Mouse (Mus musculus) kidney, postnatal 14 days (tissue): ENCODE results near the gene Thap11.
"Not testable (repeated sequence)": the region's sequence is repeated elsewhere in the genome, so short reads cannot be mapped to it uniquely, and the experiment has no call there.

ENCODE experiments used
- DNase-seq: peaks from one replicate; pipeline ENCODE4 v3.0.0; 2022; ENCODE audit warnings: mixed read lengths

The Thap11 gene

GRCm38 (mm10) chr8:105854715-105855216 lies at the start of gene Thap11:
Gene Thap11, plus strand, starts transcription at chr8:105855132.
- peak; percentile 94 for DNase-seq

- no peak for DNase-seq
These were observed 49.6 kb upstream of the Thap11 start for GRCm38 (mm10) chr8:105805346-105805745.

- no peak for DNase-seq
These were observed 49.0 kb upstream of the Thap11 start for GRCm38 (mm10) chr8:105805964-105806363.

GRCm38 (mm10) chr8:105807766-105808165 lies 47.2 kb upstream of the Thap11 start:
- DNase-seq = peak; percentile 60

GRCm38 (mm10) chr8:105808480-105808879 lies 46.5 kb upstream of the Thap11 start:
- peak; percentile 44 for DNase-seq

- DNase-seq = no peak
These were observed 44.6 kb upstream of the Thap11 start for GRCm38 (mm10) chr8:105810245-105810786.

GRCm38 (mm10) chr8:105811061-105811460 lies 43.9 kb upstream of the Thap11 start:
- DNase-seq = no peak

- no peak for DNase-seq
These were observed 43.4 kb upstream of the Thap11 start for GRCm38 (mm10) chr8:105811543-105811942.

- no peak for DNase-seq
These were observed 42.4 kb upstream of the Thap11 start for GRCm38 (mm10) chr8:105812511-105812910.

- DNase-seq = no peak
These were observed 41.7 kb upstream of the Thap11 start for GRCm38 (mm10) chr8:105813241-105813640.

GRCm38 (mm10) chr8:105819659-105820058 lies 35.3 kb upstream of the Thap11 start:
- DNase-seq = no peak

- DNase-seq = no peak
These were observed 34.0 kb upstream of the Thap11 start for GRCm38 (mm10) chr8:105820925-105821324.

GRCm38 (mm10) chr8:105825506-105825905 lies 29.4 kb upstream of the Thap11 start:
- DNase-seq = no peak

GRCm38 (mm10) chr8:105826379-105826778 lies 28.6 kb upstream of the Thap11 start:
- peak; percentile 21 for DNase-seq

GRCm38 (mm10) chr8:105826861-105827848 lies 27.8 kb upstream of the Thap11 start, which contains the start of the genes Ranbp10 and Tsnaxip1:
Gene Ranbp10, minus strand, starts transcription at chr8:105827350.
Gene Tsnaxip1, plus strand, starts transcription at chr8:105827731.
- peak; percentile 98 for DNase-seq

- not testable (repeated sequence) for DNase-seq
These were observed 21.2 kb upstream of the Thap11 start for GRCm38 (mm10) chr8:105833740-105834139.

- peak; percentile 79 for DNase-seq
These were observed 19.6 kb upstream of the Thap11 start for GRCm38 (mm10) chr8:105835318-105835717.

GRCm38 (mm10) chr8:105836991-105837390 lies 17.9 kb upstream of the Thap11 start:
- DNase-seq = no peak

- no peak for DNase-seq
These were observed 15.7 kb upstream of the Thap11 start for GRCm38 (mm10) chr8:105839209-105839608.

- no peak for DNase-seq
These were observed 8.3 kb upstream of the Thap11 start for GRCm38 (mm10) chr8:105846678-105847077.

GRCm38 (mm10) chr8:105850014-105850413 lies 4.9 kb upstream of the Thap11 start:
- DNase-seq = no peak

GRCm38 (mm10) chr8:105850611-105851010 lies 4.3 kb upstream of the Thap11 start:
- DNase-seq = no peak

GRCm38 (mm10) chr8:105851651-105852143 lies 3.2 kb upstream of the Thap11 start:
- peak; percentile 93 for DNase-seq
